In genomic region chr7:123336322-123336721, GRCm38 (mm10) we compare ENCODE assay signal across 13 mouse cellular contexts. TPM values are rescaled to one million over a fixed set of nuclear protein-coding genes. Genes with fewer than 3 reads are reported as not detected.
A peak's percentile ranks its signal among the peaks of the same experiment; 100 is the strongest.
DNase-seq lines count a peak whose midpoint lies in the region; ATAC-seq and TF ChIP-seq lines count a peak whose summit lies in the region.
"Had no signal": no experiment of that assay in that cellular context is flagged by ENCODE, and none has a peak within 500 bp of the region (broad histone marks: within the 10 kb centered on the region; RNA-seq: fewer than 3 reads in every experiment).

No protein-coding gene starts in this region.

- H3K9me3 ChIP-seq in lung, embryonic 14.5 days (ENCODE audit: low read depth, low read length): no peaks in the 10 kb centered on the region
- H3K9me3 ChIP-seq in heart, embryonic 13.5 days: no peaks in the 10 kb centered on the region
- H3K9me3 ChIP-seq in liver, postnatal 0 days (ENCODE audit: low read length): no peaks in the 10 kb centered on the region
- H3K9me3 ChIP-seq: hindbrain, embryonic 12.5 days; liver, embryonic 15.5 days had no signal

- no peak for DNase-seq in gastrocnemius, adult 2 months
- no peak for DNase-seq in gastrocnemius, postnatal 4 days (ENCODE audit: low spot score in 2 of 2)
- peak; percentile 39 for DNase-seq in lung, embryonic 14.5 days
- no peak for DNase-seq in lung, postnatal 4 days
- DNase-seq in liver, postnatal 0 days: no peak
- DNase-seq in left cerebral cortex, postnatal 4 days: no peak
- no peak for DNase-seq in T-cell, adult 2 months (ENCODE audit: low spot score)
- DNase-seq: cerebellum, postnatal 10 days had no signal

- intact Hi-C loops in gastrocnemius, adult 2 months (cut with DNase I): no loop called here
- intact Hi-C loops in left cerebral cortex, postnatal 4 days (cut with DNase I): no loop called here

- H3K27me3 ChIP-seq in lung, embryonic 14.5 days (ENCODE audit: insufficient read depth, low read length): no peaks in the 10 kb centered on the region
- no peaks in the 10 kb centered on the region for H3K27me3 ChIP-seq in heart, embryonic 13.5 days (replicated peaks)
- no peaks in the 10 kb centered on the region for H3K27me3 ChIP-seq in liver, postnatal 0 days (ENCODE audit: insufficient read depth, low read length)
- H3K27me3 ChIP-seq: hindbrain, embryonic 12.5 days; liver, embryonic 15.5 days; Patski had no signal

- no peak for TF ChIP-seq EP300 in liver, postnatal 0 days (IDR thresholded peaks at IDR 0.05; ENCODE audit: low read depth)

- no peaks in the 10 kb centered on the region for H3K36me3 ChIP-seq in lung, embryonic 14.5 days (ENCODE audit: insufficient read depth)
- no peaks in the 10 kb centered on the region for H3K36me3 ChIP-seq in heart, embryonic 13.5 days
- H3K36me3 ChIP-seq in liver, postnatal 0 days (replicated peaks; ENCODE audit: insufficient read depth, low read length): no peaks in the 10 kb centered on the region
- H3K36me3 ChIP-seq: hindbrain, embryonic 12.5 days; liver, embryonic 15.5 days had no signal

- ATAC-seq in lung, embryonic 14.5 days (ENCODE audit: insufficient read depth): no peak
- no peak for ATAC-seq in heart, embryonic 13.5 days (ENCODE audit: extremely low read depth, insufficient number of reproducible peaks, low FRiP score, low TSS enrichment)
- no peak for ATAC-seq in liver, postnatal 0 days
- ATAC-seq: Patski had no signal

- no peak for TF ChIP-seq CTCF in gastrocnemius, adult 2 months (IDR thresholded peaks at IDR 0.05)
- TF ChIP-seq CTCF in lung, embryonic 14.5 days (IDR thresholded peaks at IDR 0.05; ENCODE audit: low read depth): no peak
- no peak for TF ChIP-seq CTCF in liver, postnatal 0 days (IDR thresholded peaks at IDR 0.05; ENCODE audit: low read depth)

- H3K9ac ChIP-seq in lung, embryonic 14.5 days: no peak overlapping the region
- no peak overlapping the region for H3K9ac ChIP-seq in heart, embryonic 13.5 days
- no peak overlapping the region for H3K9ac ChIP-seq in liver, postnatal 0 days (replicated peaks)
- H3K9ac ChIP-seq: hindbrain, embryonic 12.5 days; liver, embryonic 15.5 days had no signal

- H3K27ac ChIP-seq in gastrocnemius, adult 2 months: peak overlapping the region; percentile 86
- H3K27ac ChIP-seq in lung, embryonic 14.5 days (ENCODE audit: low read depth): peak overlapping the region; percentile 58
- H3K27ac ChIP-seq in heart, embryonic 13.5 days (replicated peaks): peak overlapping the region; percentile 77
- H3K27ac ChIP-seq in liver, postnatal 0 days (ENCODE audit: low read depth): peak overlapping the region; percentile 62; the same call in 1 of the 2 replicates
- H3K27ac ChIP-seq: hindbrain, embryonic 12.5 days had no signal

- H3K4me1 ChIP-seq in lung, embryonic 14.5 days (ENCODE audit: insufficient read depth): peaks cover 8% of the 10 kb centered on the region
- peaks cover 58% of the 10 kb centered on the region for H3K4me1 ChIP-seq in heart, embryonic 13.5 days
- peaks cover 18% of the 10 kb centered on the region for H3K4me1 ChIP-seq in liver, postnatal 0 days (ENCODE audit: insufficient read depth)
- H3K4me1 ChIP-seq: hindbrain, embryonic 12.5 days had no signal

- no peak overlapping the region for H3K4me2 ChIP-seq in lung, embryonic 14.5 days
- H3K4me2 ChIP-seq in heart, embryonic 13.5 days: peak overlapping the region; percentile 26; the same call in 1 of the 2 replicates
- no peak overlapping the region for H3K4me2 ChIP-seq in liver, postnatal 0 days (ENCODE audit: low read depth, low read length)
- H3K4me2 ChIP-seq: hindbrain, embryonic 12.5 days; liver, embryonic 15.5 days had no signal

- 66% methylated on average over 1 of the region's 1 CpGs for WGBS in lung, embryonic 14.5 days
- WGBS in heart, embryonic 13.5 days: 77% methylated on average over 1 of the region's 1 CpGs
- WGBS in liver, postnatal 0 days (ENCODE audit: insufficient replicate concordance): 70% methylated on average over 1 of the region's 1 CpGs

- peak overlapping the region; percentile 30 for H3K4me3 ChIP-seq in gastrocnemius, adult 2 months
- H3K4me3 ChIP-seq in lung, embryonic 14.5 days (ENCODE audit: low read depth, low read length): no peak overlapping the region
- no peak overlapping the region for H3K4me3 ChIP-seq in heart, embryonic 13.5 days
- no peak overlapping the region for H3K4me3 ChIP-seq in liver, postnatal 0 days (ENCODE audit: low read depth, low read length)
- H3K4me3 ChIP-seq: erythroblast, embryonic 14.5 days; hindbrain, embryonic 12.5 days; liver, embryonic 15.5 days had no signal

RNA-seq across cellular contexts. Expression of gene Lcmt1, which starts 33.3 kb away (rescaled TPM):
- 10 to 100 TPM; 28.5 to 28.8 TPM for total RNA-seq in gastrocnemius, adult 2 months (2021)
- total RNA-seq in gastrocnemius, postnatal 4 days (2021): 10 to 100 TPM; 28.9 to 32.6 TPM
- 43.9 and 46.8 TPM in 2 replicates for polyA plus RNA-seq in lung, embryonic 14.5 days (2014; fragmentation: Nextera tagmentation; extraction: Ambion mirVana)
- polyA plus RNA-seq in heart, embryonic 13.5 days (2015; fragmentation: Nextera tagmentation; extraction: Ambion mirVana): 36.7 and 37.3 TPM in 2 replicates
- polyA plus RNA-seq in liver, postnatal 0 days (2015; fragmentation: Nextera tagmentation; extraction: Ambion mirVana): 10.8 and 12.2 TPM in 2 replicates
- total RNA-seq in left cerebral cortex, postnatal 4 days (2021): 10 to 100 TPM; 87.9 to 93.3 TPM

RNA-seq across cellular contexts. Expression of gene Arhgap17, which starts 33.4 kb away (rescaled TPM):
- 10 to 100 TPM; 16.4 to 18.5 TPM for total RNA-seq in gastrocnemius, adult 2 months (2021)
- total RNA-seq in gastrocnemius, postnatal 4 days (2021): 10 to 100 TPM; 28.8 to 31.7 TPM
- polyA plus RNA-seq in lung, embryonic 14.5 days (2014; fragmentation: Nextera tagmentation; extraction: Ambion mirVana): 26.1 and 27.1 TPM in 2 replicates
- polyA plus RNA-seq in heart, embryonic 13.5 days (2015; fragmentation: Nextera tagmentation; extraction: Ambion mirVana): 16.3 and 17.5 TPM in 2 replicates
- 6.0 and 6.8 TPM in 2 replicates for polyA plus RNA-seq in liver, postnatal 0 days (2015; fragmentation: Nextera tagmentation; extraction: Ambion mirVana)
- 10 to 100 TPM; 13.1 to 17.0 TPM for total RNA-seq in left cerebral cortex, postnatal 4 days (2021)
